Mouse (Mus musculus) liver, postnatal 0 days (tissue): ENCODE results near the gene Cdc37l1. TPM values are rescaled to one million over a fixed set of nuclear protein-coding genes. Genes with fewer than 3 reads are reported as not detected.
A peak's percentile ranks its signal among the peaks of the same experiment; 100 is the strongest.

Experiments used
- ATAC-seq: fragments of 200-750 bp; cut with Nextera tagmentation; 2 replicates; pipeline ENCODE4 v1.8.0; 2017; ENCODE audit warnings: mild to moderate bottlenecking, moderate library complexity
- DNase-seq: peaks from one replicate; pipeline ENCODE4 v3.0.0-alpha.2; 2016
- H3K27ac ChIP-seq: fragments of 300-500 bp; sonication (generic); 2 replicates; pipeline ENCODE4 v1.5.1; 2014; ENCODE audit warnings: antibody characterized with exemption, moderate library complexity, mild to moderate bottlenecking, low read depth
- H3K27me3 ChIP-seq: fragments of 300-500 bp; sonication (generic); 2 replicates; pipeline ENCODE4 v1.6.1; 2014; ENCODE audit warnings: low read length, control low read depth, mixed read lengths; ENCODE audit not compliant: insufficient read depth
- H3K36me3 ChIP-seq: fragments of 300-500 bp; sonication (generic); replicated peaks from 2 replicates; pipeline ENCODE4 v1.6.1; 2014; ENCODE audit warnings: mild to moderate bottlenecking, control low read depth, low read length, moderate library complexity, mixed read lengths; ENCODE audit not compliant: insufficient read depth
- H3K4me1 ChIP-seq: fragments of 300-500 bp; sonication (generic); 2 replicates; pipeline ENCODE4 v1.6.1; 2014; ENCODE audit warnings: antibody characterized with exemption, mild to moderate bottlenecking, control low read depth; ENCODE audit not compliant: insufficient read depth
- H3K4me2 ChIP-seq: fragments of 300-500 bp; sonication (generic); 2 replicates; pipeline ENCODE4 v1.6.1; 2014; ENCODE audit warnings: low read depth, mild to moderate bottlenecking, low read length, moderate library complexity, mixed read lengths
- H3K4me3 ChIP-seq: fragments of 300-500 bp; sonication (generic); 2 replicates; pipeline ENCODE4 v1.5.1; 2014; ENCODE audit warnings: low read depth, low read length
- H3K9ac ChIP-seq: fragments of 300-500 bp; sonication (generic); replicated peaks from 2 replicates; pipeline ENCODE4 v1.6.1; 2014; ENCODE audit warnings: mild to moderate bottlenecking, moderate library complexity
- H3K9me3 ChIP-seq: fragments of 300-500 bp; sonication (generic); 2 replicates; pipeline ENCODE4 v1.6.1; 2016; ENCODE audit warnings: mild to moderate bottlenecking, control low read depth, low read length, mixed read lengths
- CTCF ChIP-seq: sonication (generic); IDR thresholded peaks from 2 replicates; pipeline ENCODE4 v1.5.1; 2016; ENCODE audit warnings: antibody characterized with exemption, low read depth
- EP300 ChIP-seq: IDR thresholded peaks from 2 replicates; pipeline ENCODE4 v1.6.1; 2016; ENCODE audit warnings: antibody characterized with exemption, low read depth, mild to moderate bottlenecking
- WGBS: fragments of 180-500 bp; shearing (Covaris S2); extraction: QIAGEN DNeasy Blood & Tissue Kit; methylation state at CpG from one replicate; pipeline ENCODE4 v1.1.7; 2014; ENCODE audit not compliant: insufficient replicate concordance; 5-methylcytosine and 5-hydroxymethylcytosine counted together
- polyA plus RNA-seq: library from polyadenylated mRNA; unstranded; fragments of >200 nt; fragmentation: Nextera tagmentation; extraction: Ambion mirVana; gene quantifications from 2 replicates; pipeline ENCODE4 v1.2.1, GENCODE M21; 2015

Cdc37l1 gene
- polyA plus RNA-seq, 1 experiment from 2014 or later, result 10.2 TPM

DNA sequence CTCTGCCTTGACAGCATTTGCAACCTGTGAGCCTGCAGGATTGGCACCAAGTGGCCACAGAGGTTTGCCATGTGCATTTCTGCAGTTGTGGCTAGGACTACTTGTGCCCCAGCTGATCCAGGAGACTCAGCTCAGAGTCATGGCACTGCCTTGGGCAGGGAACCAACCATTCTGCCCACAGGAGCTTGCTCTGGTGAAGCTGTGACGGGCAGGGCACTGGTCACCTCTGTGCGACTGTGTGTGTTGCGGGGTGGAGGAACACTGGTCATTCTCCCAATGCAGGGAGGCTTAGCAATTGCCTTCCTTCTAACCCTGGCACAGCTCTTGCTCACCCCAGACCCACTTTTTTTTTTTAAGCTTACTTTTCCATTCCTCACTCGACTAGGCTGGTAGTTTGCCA, 65.3 kb downstream of the Cdc37l1 start:
- no peak for ATAC-seq
- TF ChIP-seq EP300 (no peak), CTCF (no peak)
- DNase-seq, result no peak
- Histone ChIP-seq H3K9me3 (no peaks in the 10 kb centered on the region), H3K9ac (no peak overlapping the region), H3K4me2 (no peak overlapping the region), H3K27ac (no peak overlapping the region), H3K4me3 (no peak overlapping the region), H3K4me1 (no peaks in the 10 kb centered on the region), H3K36me3 (no peaks in the 10 kb centered on the region), H3K27me3 (no peaks in the 10 kb centered on the region)
- WGBS, result 82% methylated on average over 4 of the region's 4 CpGs

DNA sequence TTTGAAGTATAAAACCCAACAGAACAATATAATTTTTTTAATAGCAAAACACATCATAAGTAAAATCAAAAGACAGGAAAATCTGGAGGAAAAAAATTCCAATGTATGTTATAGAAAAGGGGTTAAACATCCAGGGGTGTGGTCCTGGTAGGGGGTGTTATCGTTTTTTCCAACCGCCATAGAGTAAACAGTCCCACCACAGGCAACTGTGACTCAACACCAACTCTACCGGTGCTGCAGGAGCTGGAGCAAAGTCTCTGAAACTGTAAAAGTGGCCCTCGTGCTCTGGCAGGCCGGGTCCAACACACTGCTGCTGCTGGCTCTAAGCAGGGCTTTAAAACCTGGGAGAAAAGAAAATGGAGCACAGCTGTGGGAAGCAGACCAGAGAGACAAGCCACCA, 68.6 kb downstream of the Cdc37l1 start:
- Histone ChIP-seq H3K27me3 (no peaks in the 10 kb centered on the region), H3K9me3 (no peaks in the 10 kb centered on the region), H3K4me3 (no peak overlapping the region), H3K4me1 (no peaks in the 10 kb centered on the region), H3K27ac (no peak overlapping the region), H3K9ac (no peak overlapping the region), H3K4me2 (no peak overlapping the region), H3K36me3 (no peaks in the 10 kb centered on the region)
- WGBS, result 63% methylated on average over 5 of the region's 5 CpGs
- TF ChIP-seq CTCF (no peak), EP300 (no peak)
- DNase-seq (no peak), ATAC-seq (no peak)

DNA sequence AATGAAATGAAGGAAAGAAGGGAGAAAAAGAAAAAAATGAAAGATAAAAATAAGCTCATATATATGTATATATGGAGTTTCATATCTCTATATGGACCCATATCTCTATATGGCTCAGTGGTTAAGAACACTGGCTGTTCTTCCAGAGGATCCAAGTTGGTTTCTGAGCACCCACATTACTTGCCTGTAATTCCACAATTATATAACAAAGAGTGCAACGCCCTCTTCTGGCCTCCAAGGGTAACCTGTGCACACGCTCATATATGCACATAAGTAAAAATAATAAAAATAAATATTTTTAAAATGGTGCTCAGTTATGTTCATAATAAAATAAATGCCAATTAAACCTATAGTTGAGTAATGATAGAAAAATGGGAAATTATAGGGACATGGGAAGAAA, 69.5 kb downstream of the Cdc37l1 start:
- no peak for TF ChIP-seq EP300
- TF ChIP-seq CTCF, result peak; percentile 40
- ATAC-seq (no peak), DNase-seq (no peak)
- Histone ChIP-seq H3K9ac (no peak overlapping the region), H3K36me3 (no peaks in the 10 kb centered on the region), H3K4me1 (0 out of 2 replicates have a peak, but pooled peaks cover 2% of the 10 kb centered on the region), H3K4me2 (no peak overlapping the region), H3K9me3 (no peaks in the 10 kb centered on the region), H3K27me3 (no peaks in the 10 kb centered on the region), H3K27ac (no peak overlapping the region), H3K4me3 (no peak overlapping the region)
- WGBS, result 72% methylated on average over 2 of the region's 2 CpGs

- DNase-seq (no peak), ATAC-seq (no peak)
- H3K4me2 ChIP-seq, result no peak overlapping the region
- H3K36me3 ChIP-seq, result no peaks in the 10 kb centered on the region
- no peak overlapping the region for H3K9ac ChIP-seq
- no peak overlapping the region for H3K4me3 ChIP-seq
- no peaks in the 10 kb centered on the region for H3K27me3 ChIP-seq
- WGBS, result 66% methylated on average over 6 of the region's 6 CpGs
- no peaks in the 10 kb centered on the region for H3K9me3 ChIP-seq
- H3K27ac ChIP-seq, result no peak overlapping the region
- peaks cover 5% of the 10 kb centered on the region for H3K4me1 ChIP-seq
- TF ChIP-seq CTCF, result no peak
- no peak for TF ChIP-seq EP300
Observed at GRCm38 (mm10) chr19:29060299-29060698, 70.1 kb downstream of the Cdc37l1 start.

DNA sequence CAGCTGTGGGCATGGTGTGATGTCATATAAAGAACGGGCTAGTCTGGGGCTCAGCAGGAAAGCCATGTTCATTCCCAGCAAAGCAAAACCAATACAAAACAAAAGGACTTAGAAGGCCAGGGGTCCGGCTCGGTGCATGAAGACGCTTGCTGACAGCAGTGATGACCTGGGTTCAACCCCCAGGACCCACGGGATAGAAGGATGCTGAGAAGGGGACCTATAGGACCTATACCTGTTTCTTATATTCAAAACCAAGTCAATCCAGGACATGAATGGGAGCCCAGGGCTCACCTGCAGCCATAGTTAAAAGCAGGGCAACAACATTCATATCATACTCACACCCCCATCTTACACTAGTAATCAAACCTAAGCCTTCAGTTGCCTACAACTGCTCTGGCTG, 72.9 kb downstream of the Cdc37l1 start:
- WGBS, result 70% methylated on average over 5 of the region's 5 CpGs
- no peaks in the 10 kb centered on the region for H3K36me3 ChIP-seq
- peaks cover 15% of the 10 kb centered on the region for H3K4me1 ChIP-seq
- H3K4me2 ChIP-seq, result no peak overlapping the region
- no peak for DNase-seq
- no peak for TF ChIP-seq CTCF
- no peak for TF ChIP-seq EP300
- H3K27ac ChIP-seq, result no peak overlapping the region
- no peak overlapping the region for H3K4me3 ChIP-seq
- H3K9ac ChIP-seq, result no peak overlapping the region
- ATAC-seq, result no peak
- no peaks in the 10 kb centered on the region for H3K27me3 ChIP-seq
- no peaks in the 10 kb centered on the region for H3K9me3 ChIP-seq

GRCm38 (mm10) chr19:29063577-29064363, 73.6 kb downstream of the Cdc37l1 start:
- H3K36me3 ChIP-seq, result no peaks in the 10 kb centered on the region
- peak overlapping the region; percentile 61 for H3K4me2 ChIP-seq
- peaks cover 20% of the 10 kb centered on the region for H3K4me1 ChIP-seq
- no peaks in the 10 kb centered on the region for H3K9me3 ChIP-seq
- ATAC-seq, result peak; percentile 66
- H3K27me3 ChIP-seq, result no peaks in the 10 kb centered on the region
- TF ChIP-seq CTCF (peak; percentile 99), EP300 (no peak)
- 11% methylated on average over 18 of the region's 18 CpGs for WGBS
- DNase-seq, result peak; percentile 99
- H3K27ac ChIP-seq, result peak overlapping the region; percentile 86
- H3K4me3 ChIP-seq, result peak overlapping the region; percentile 25
- H3K9ac ChIP-seq, result peak overlapping the region; percentile 54
